Mouse (Mus musculus) gastrocnemius, postnatal 14 days (tissue): ENCODE data around the gene Ppp1r27. TPM values are rescaled to one million over a fixed set of nuclear protein-coding genes. Genes with fewer than 3 reads are reported as not detected.
"Not testable (repeated sequence)": the region's sequence is repeated elsewhere in the genome, so short reads cannot be mapped to it uniquely, and the experiment has no call there.

Experiments used
- DNase-seq: peaks from one replicate; pipeline ENCODE4 v3.0.0; 2021; ENCODE audit warnings: mixed read lengths
- intact Hi-C: fragments of 180-260 bp; cut with DNase I; formaldehyde crosslinking; loops from one replicate; pipeline ENCODE4 v1.15.1; 2025; ENCODE audit warnings: low total_unique reads
- total RNA-seq, 2 experiments: library from RNA; stranded (reverse); gene quantifications; 2 replicates each; pipeline ENCODE4 v1.2.3; 2021

Ppp1r27 gene
- total RNA-seq, 2 experiments from 2014 or later = 159 to 234 TPM

DNA sequence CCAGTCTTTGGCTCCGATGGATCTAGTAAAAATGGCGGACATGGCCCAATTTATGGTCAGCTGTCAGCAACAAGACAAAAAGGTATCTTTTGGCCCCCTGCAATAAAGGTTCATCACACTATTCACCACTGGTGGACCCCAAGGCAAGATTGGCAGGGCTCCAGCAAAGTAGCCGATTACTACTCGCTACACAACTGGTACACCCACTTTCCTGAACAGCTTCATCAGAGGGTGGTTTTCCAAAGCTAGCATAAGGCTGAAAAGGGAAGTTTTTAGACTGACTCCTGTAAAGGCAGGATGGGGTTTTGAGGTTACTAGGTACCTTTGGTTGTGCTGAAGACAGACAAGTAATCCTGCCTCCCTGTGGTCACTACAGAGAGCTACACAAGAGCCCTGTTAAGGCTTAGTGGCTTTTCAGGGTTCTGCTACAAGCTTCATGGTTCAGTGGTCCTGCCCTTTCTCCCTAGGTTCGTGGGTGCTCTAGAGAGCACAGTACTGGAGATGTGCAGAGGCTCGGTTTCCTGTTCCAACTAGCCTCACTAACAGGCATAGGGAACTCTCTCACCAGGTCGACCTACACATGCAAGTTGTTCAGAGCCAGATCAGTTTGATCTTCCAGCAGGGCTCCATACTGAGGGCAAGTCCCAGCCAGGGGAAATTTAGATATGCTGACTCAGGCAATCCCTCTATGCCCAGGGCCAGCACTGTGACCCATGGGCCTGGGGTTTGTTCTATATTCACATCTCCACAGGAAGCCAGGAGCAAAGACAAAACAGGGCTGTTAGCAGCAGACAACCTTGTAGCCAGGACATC is 26.5 kb upstream of the Ppp1r27 start:
- DNase-seq = no peak
- intact Hi-C loops = no loop called here

DNA sequence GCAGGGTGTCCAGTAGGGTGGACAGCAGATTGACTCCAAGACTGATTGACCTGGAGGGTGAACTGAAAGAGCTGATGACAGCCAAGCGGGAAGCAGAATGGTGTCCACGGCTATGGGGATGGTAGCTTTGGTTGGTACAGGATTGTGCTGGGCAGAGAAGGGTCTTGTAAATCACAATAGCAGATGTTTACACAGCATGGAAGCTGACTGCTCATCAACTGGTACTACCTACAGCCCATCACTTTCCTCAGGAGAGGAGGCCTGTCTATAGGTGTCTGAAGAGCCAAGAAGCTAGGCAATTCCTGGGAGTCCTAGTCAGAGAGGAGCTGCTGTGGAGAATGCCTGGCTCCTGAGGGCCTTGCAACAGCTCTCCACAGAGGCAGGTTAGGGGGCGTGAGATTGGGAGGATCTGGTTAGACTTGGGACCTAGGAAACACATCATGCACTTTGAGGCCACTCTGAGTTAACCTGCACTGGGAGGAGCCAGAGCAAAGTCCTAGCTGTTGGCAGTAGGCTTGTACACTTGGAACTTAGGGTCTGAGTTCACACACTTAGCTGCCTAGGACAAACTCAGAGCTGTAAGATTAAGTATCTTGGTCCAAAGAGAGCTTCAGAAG is 25.5 kb upstream of the Ppp1r27 start:
- intact Hi-C loops = no loop called here
- no peak for DNase-seq

GRCm38 (mm10) chr11:120575940-120576339 is 25.0 kb upstream of the Ppp1r27 start:
- no peak for DNase-seq
- intact Hi-C loops = no loop called here

DNA sequence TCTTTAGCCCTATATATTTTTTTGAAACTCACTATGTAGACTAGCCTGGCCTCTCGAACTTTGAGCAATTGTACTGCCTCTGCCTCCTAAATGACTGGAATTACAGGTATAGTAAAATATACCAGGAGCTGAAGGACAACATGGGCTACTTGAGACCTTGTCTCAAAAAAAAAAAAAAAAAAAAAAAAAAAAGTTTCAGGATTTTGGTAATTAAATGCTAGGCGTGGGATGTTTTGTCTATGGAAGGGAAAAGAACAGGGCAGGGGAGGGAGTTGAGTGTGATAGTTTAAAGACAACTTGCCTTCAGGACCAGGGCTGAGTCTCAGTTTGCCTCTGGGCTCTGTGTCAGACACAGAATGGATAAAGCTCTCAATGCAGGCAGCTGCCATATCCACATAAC is 24.1 kb upstream of the Ppp1r27 start:
- intact Hi-C loops = no loop called here

DNA sequence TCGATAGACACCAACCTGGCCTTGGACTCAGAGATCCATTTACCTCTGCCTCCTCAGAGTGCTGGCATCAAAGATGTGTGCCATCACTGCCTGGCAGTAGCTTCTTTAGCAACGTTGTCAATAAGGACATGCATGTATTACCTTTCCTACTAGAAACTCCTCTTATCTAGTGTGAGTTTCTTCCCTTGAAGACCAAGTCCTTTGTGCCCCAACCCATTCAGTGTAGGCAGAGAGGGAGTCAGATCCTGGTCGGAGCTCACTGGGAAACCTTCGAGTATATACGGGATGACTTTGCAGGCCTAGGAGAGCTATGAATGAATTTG is 23.3 kb upstream of the Ppp1r27 start:
- intact Hi-C loops = no loop called here
- no peak for DNase-seq

More for the DNA sequence above, 24.1 kb upstream of the Ppp1r27 start:
- no peak for DNase-seq

- intact Hi-C loops = no loop called here
Observed at GRCm38 (mm10) chr11:120573585-120574277, 22.8 kb upstream of the Ppp1r27 start.

DNA sequence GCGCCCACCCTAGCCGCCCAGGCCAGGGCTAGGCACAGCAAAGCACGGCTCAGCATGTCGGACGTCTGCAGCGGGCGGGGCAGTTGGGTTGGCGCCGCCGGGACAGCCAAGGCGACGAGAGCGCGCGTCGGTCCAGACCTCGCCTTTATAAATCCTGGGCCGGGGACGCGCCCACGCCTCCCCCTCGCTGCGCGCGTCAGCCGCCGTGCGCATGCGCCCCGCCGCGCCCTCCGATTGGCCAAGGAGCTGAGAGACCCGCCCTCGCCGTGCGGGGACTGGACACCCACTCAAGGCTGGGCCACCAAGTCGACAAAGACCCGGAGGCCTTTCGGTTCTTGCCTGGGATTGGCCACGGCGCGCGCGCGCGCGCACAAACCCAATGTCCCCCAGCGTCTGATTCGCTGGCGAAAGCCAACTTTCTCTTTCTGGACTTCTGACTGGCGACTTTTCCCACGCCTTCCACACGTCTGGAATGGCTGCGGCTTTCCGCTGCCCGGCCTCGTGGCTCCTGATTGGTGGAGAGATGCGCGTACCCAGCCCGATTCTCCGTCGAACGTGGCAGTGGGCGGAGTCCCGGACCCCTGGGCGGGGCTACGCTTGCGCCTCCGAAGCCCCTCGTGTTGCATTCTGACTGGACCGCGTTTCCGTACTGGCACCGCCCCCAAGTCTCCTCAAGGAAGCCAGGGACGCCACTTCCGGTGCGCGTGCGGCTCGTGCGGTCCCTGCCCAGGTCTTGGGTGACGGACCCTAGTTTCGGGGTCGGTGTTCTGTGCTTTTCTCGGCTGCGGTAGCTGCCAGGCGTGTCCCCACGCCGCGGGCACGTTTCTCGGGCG is 22.0 kb upstream of the Ppp1r27 start, which contains the start of gene P4hb:
P4hb (minus strand) TSS at position 502 of the 833 bp plus-strand sequence.
- intact Hi-C loops = no loop called here
- DNase-seq = peak; percentile 100

More at GRCm38 (mm10) chr11:120573585-120574277, 22.8 kb upstream of the Ppp1r27 start:
- no peak for DNase-seq

- no peak for DNase-seq
- intact Hi-C loops = no loop called here
Observed at GRCm38 (mm10) chr11:120572417-120572751, 21.5 kb upstream of the Ppp1r27 start.

DNA sequence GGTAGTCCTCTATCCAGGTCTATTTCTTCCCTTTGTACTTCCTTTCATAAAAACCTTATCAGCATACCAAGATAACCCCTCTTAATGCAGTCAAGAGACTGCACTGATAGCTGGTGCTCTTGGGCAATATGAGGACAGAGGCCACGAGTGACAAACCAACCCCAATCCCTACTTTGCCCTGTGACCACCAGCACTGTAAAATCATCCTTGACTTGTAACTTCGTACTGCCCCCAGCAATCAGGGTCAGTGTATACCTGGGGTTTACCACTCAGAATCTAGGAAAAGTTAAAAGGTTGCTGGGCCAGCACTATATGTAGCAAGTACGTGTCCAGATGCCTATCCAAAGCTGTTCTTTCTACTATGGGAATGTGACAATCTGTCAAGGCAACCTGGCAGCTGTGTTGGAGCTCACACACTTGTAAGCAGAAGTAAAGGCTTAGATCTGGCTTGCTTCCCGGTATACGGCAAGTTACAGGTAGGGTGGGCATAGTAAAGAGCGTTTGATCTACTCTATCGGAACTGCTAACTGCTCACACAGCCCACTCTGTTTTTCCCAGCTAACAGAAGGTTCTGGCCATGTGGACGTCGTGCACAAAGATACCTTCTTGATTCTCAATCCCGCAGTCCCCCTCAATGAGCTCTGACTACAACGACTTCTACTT is 21.0 kb upstream of the Ppp1r27 start:
- no peak for DNase-seq
- intact Hi-C loops = no loop called here

GRCm38 (mm10) chr11:120571122-120571521 is 20.2 kb upstream of the Ppp1r27 start:
- no peak for DNase-seq
- intact Hi-C loops = no loop called here

DNA sequence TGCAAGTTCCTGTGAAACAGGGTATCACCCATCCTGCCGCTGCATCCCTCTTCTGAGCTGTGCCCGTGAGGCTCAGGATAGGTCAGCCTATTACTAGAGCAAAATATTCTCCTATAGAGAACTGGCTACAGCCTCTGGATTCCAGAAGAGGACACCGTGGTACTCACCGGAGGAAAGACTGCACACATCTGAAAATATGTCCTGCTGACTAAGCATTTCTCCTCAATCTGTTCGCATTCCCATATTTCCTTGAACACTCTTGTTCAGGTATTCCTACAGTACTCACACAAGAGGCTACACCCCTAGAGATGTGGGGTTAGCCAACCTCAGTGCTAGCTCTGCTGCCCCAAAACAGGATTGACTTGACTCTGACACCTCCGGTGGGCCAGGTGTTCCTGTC is 17.4 kb upstream of the Ppp1r27 start:
- DNase-seq = no peak
- intact Hi-C loops = no loop called here

- intact Hi-C loops = no loop called here
- no peak for DNase-seq
Observed at GRCm38 (mm10) chr11:120565114-120565513, 14.2 kb upstream of the Ppp1r27 start.

- intact Hi-C loops = loop anchor here (5.0 kb wide), 1 partner anchor 51 kb away; no protein-coding TSS in a partner anchor
- no peak for DNase-seq
Observed at GRCm38 (mm10) chr11:120562949-120563348, 12.0 kb upstream of the Ppp1r27 start.

GRCm38 (mm10) chr11:120560952-120561728 is 10.2 kb upstream of the Ppp1r27 start:
- DNase-seq = no peak
- intact Hi-C loops = loop anchor here (5.0 kb wide), 1 partner anchor 49 kb away; no protein-coding TSS in a partner anchor

GRCm38 (mm10) chr11:120558843-120559242 is 7.9 kb upstream of the Ppp1r27 start:
- DNase-seq, intact Hi-C loops: not testable (repeated sequence)

GRCm38 (mm10) chr11:120555260-120555659 is 4.3 kb upstream of the Ppp1r27 start:
- no peak for DNase-seq
- intact Hi-C loops = no loop called here

DNA sequence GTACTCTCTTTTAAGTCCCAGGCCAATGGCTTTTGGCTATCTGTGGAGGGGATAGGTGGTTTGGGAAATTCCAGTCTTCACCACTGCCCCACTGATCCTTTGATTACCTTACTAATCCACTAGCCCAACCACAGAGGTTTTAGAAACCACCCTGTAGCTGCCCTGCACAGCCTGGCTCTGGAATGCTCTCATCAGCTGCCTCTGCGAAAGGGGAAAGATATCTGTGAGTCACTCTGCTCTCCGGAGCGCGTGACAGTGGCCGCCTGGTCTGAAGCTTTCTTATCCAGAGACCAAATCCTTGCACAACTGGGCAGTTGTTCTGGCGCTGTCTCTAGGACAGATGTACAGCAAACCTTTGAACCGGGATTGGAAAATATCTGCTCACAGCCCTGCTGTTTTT is 3.9 kb upstream of the Ppp1r27 start:
- intact Hi-C loops = no loop called here
- DNase-seq = no peak

DNA sequence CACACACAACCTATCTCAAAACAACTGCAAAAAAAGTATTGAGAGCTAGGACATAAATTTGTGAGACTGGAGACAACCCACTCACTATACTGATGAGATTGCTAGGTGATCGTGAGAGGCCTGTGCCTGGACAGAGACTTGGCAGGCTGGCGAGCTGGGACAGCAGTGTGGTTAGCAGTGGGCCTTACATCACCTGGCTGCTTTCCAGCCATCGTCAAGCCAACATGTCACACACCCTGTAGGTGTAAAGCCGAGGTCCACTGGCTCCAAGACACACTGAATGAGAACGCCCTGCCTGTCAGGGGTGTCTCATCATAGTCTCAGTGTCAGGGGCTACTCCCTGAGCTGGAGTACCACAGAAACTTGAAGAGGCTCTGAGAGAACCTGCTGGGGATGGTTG is 1.8 kb upstream of the Ppp1r27 start:
- intact Hi-C loops = no loop called here
- no peak for DNase-seq
